Mouse (Mus musculus) embryonic fibroblast, embryonic 13.5 days (primary cell): ENCODE results near the gene Ptgs1.

ENCODE experiments used
- CTCF ChIP-seq: IDR thresholded peaks from 2 replicates; pipeline ENCODE4 v1.5.1; 2011; ENCODE audit warnings: mild to moderate bottlenecking, control low read depth, low read length, moderate library complexity, borderline replicate concordance; ENCODE audit not compliant: insufficient read depth
- POLR2A ChIP-seq: IDR thresholded peaks from 2 replicates; pipeline ENCODE4 v1.6.1; 2011; ENCODE audit warnings: low read depth, mild to moderate bottlenecking, control low read depth, low read length, moderate library complexity

- TF ChIP-seq POLR2A (no peak), CTCF (no peak)
Measured at GRCm38 (mm10) chr2:36259382-36259781, 29.2 kb downstream of the Ptgs1 start.
